Mouse (Mus musculus) embryo, embryonic 9.5 days (tissue): Measurements from ENCODE around the gene Rassf3.

Experiments
- DNase-seq: peaks from one replicate; pipeline ENCODE4 v3.0.0-alpha.2; 2017; ENCODE audit errors: extremely low spot score

Gene Rassf3

DNA sequence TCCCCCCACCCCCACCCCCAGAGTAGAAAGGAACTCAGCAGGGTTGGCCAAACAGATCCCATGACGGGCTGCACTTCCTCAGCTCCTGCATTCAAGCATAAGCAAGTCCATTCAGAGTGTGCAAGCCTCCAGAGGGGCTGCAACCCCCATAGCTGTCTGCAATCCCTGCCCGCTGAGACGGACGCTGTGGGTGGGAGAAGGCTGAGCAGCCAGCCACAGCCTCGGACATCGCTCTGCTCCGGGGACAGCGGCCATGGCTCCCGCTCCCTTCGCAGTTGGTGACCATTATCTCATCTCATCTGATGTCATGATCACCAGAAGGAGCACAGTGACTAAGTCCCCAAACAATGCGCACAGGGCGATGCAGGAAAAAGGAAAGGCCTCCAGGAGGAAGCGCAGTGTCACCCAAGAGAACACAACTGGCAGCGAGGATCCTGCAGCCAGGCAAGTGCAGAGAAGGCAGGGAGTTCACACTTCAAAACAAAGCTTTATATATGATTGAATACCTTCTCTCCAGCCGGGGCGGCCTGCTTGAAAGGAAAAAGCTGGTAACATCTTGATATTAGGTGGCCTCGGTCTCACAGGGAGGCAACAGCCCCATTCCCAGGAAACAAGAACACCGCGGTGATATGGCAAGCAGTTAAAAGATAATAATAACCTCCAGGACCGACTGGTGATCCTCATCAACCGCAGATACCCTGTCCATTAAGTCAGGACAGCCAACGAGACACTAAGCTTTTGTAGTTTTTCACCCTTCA, 14.6 kb downstream of the Rassf3 start:
- DNase-seq, result peak; percentile 65

DNA sequence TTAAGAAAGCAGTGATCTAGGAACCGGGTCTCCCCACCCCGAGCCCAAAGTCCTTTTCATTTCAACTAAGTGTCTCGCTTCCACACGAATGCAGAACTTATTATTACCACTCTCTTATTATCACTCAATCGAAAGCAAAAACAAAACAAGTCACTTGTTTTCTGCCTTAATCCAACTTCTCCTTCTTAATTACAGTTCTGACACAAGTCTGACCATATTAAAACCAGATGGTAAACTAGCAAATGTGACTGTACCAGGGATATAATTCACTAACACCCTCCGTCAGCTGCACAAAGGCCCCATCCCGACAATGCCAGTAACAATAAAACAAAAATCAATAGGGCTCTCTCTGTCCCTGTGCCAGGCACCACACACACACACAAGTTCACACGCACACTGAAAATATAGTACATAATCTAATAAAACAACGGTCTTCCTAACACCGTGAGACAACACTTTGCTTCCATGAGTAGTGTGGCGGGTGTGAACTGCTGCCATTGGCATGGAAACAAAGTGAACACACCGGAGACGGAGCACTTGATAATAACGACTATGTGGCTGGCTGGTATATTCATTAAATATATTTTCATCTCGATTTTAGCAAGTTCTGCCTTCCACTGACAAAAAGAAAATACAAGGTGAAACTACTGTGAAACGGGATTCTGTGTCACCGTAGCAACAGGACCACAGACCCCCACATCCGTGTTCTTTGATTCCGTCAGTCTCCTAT, 16.9 kb downstream of the Rassf3 start:
- DNase-seq, result no peak

DNA sequence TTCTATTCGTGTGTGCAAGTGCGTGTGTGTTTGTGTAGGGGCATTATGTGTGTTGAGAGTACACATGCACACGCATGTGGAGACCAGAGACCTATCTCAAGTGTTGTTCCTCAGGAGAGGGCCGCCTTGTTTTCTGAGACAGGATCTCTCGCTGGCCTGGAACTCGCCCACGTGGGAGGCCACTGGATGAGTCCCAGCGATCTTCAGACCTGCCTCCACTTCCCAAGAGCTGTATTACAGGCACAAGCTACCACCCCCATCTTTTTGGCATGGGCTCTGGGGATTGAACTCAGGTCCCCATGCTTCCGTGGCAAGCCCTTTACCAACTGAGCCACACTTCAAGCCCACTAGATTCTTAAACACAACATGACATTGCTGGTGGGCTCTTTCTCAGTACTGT, 17.7 kb downstream of the Rassf3 start:
- no peak for DNase-seq

DNA sequence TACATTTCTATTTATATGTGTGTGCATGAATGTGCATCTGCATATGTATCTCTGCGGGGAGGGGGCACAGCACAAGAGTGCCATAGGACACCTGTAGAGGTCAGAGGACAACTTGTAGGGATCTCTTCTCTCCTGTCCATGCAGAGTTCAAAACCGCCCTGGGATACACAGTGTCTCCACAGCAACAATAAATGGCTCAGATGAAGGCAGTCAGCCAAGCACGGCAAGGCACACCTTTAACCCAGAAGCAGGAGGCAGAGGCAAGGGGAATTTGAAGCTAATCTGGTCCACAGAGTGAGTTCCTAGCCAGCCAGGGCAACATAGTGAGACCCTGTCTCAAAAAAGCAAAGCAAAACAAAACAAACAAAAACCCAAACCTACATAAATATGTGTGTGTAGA, 18.8 kb downstream of the Rassf3 start:
- no peak for DNase-seq

DNA sequence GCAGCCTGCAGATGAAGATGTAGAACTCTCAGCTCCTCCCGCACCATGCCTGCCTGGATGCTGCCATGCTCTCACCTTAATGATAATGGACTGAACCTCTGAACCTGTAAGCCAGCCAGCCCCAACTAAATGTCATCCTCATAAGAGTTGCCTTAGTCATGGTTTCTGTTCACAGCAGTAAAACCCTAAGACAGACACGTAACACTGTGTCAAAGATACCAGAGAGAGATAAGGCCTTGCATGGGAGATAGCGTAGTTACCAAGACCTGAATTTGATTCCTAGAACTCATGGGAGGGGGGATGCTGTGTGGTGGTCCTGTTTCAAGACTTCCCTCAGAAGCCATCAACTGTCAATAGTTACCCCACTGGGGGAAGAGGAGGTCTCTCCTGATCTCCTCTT, 20.6 kb downstream of the Rassf3 start:
- DNase-seq, result no peak

DNA sequence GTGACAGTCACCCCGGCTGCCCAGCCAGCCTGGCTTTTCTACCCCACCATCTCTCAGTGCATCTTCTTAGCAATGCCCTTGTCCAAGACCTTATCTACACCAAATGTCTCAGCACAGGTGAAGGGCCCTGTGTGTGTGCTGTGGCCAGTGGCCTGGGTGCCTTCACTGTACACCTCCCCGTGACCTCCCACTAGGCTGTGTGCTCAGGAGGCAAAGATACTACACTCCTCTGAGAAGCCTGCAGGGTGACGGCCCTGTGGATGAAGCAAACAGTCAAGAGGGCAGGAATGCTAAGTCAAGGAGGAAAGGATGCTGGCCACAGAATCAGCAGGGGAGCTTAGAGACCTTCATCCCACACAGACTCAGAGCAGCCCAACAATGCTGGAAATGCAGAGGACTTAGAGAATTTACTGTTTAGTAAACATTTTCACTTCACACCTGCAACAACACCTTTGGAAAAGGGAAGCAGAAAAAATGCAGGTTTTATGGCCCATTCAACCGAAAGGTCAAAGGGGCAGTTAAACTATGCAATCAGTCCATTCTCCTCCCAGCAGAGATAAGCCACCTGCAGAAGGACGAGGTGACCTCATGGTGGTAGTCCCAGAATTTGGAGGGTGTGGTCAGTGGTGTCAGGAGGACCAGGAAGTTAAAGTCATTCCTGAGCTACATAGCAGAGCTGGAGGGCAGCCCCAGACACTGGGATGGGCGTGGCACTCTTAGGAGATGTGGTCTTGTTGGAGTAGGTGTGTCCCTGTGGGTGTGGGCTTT, 21.3 kb downstream of the Rassf3 start:
- no peak for DNase-seq

DNA sequence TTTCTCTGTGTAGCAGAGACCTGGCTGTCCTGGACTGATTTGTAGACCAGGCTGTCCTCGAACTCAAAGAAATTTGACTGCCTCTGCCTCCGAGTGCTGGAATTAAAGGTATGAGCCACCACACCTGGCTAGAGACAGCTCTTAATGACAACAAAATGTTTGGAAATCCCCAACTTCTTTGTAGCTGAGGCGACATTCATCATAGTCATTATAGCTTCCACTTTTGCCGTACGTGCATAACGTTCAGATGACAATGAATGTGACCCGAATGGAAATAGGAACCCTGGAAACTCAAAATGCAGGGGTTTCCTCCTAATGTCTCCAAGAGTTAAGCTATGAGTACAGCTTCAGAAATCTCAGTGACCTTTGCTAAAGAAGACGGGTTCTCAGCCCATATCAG, 22.1 kb downstream of the Rassf3 start:
- DNase-seq, result no peak

DNA sequence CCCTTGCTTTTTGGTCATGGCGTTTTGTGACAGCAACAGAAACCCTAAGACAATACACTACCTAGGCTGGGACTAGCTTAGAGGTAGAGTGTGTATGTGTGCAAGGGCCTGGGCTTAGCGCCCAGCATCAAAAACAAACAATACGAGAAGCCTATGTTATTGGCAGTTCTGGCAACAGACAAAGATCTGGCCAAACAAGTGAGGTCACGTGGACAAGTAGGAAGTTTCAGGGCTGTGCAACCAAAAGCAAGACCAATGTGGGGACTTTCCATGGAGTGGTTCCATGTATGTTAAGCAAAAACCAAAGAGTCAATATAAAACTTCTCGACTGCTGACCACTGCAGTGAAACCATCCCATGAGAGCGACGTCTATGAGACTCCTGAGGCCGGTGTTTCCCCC, 30.3 kb downstream of the Rassf3 start:
- DNase-seq, result no peak

DNA sequence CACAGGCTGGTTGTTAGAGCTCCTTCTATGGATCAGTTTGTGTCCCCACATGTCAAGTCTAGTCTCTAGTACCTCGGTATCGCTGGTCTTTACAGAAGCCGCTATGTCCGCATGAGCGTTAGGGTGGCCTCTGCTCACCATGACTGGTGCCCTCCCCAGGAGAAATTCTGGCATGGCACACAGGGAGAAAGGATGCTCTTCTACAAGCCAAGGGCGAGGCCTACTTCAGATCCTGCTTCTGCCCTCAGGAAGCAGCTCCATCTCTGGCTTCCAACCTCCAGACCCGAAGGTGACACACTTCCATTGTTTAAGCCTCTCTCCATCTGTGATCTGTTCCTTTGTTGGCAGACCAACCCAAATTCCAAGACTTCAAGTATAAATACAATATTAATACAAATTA, 31.9 kb downstream of the Rassf3 start:
- no peak for DNase-seq

DNA sequence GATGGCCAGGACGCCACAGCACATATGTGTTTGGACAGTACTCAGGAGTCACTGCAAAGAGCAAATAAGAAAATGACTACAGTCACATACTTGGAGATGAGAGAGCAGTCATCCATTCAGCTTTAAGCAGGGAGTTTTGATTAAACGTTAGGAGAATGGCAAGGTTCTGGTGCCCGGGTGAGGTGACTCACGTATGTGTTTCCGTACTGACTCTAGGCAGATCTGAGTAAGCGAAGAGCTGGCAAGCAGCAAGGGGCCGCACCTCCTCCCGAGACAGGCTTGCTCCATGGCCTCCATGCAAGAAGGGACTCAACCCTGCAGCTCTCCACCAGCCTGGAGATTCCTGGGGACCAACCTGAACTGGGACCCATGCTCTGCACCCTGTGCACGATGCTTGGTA, 32.4 kb downstream of the Rassf3 start:
- DNase-seq, result no peak

DNA sequence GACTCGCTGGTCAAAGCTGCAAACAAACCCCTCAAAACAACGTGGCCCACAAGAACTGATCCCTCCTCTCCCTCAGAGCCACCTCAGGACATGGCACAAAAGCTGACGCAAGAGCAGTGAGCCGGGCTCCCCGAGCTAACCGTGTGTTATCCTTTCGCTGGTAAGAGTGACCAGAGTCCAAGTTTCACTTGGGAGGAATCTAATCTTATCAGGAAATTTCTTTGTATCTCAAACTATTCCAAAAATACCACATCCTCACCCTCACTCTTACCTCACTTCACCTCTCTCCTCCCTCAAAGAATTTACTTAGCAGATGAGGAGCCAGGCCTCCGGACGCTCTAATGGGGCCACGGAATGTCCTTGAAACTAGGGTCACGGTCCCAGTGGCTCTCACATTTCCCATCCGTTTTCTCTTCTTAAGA, 36.8 kb downstream of the Rassf3 start:
- DNase-seq, result no peak

DNA sequence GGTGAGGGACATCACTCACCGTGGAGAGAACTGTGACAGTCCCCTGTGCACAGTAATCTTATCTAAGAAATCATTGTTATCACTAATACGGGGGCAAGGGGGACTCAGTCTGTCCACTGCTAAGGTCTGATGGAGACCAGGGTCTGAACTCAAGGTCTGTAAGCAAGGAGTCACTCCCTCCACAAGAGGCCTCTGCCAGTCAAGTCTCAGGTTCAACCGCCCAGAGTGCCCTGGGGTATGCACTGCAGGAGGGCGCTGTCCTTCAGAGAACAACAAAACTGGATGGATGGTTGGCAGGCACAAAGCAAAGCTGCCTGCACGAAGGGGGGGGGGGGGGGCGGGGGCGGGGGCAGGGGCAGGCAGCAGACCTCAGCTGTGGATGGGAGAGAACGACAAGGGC, 38.0 kb downstream of the Rassf3 start:
- no peak for DNase-seq

DNA sequence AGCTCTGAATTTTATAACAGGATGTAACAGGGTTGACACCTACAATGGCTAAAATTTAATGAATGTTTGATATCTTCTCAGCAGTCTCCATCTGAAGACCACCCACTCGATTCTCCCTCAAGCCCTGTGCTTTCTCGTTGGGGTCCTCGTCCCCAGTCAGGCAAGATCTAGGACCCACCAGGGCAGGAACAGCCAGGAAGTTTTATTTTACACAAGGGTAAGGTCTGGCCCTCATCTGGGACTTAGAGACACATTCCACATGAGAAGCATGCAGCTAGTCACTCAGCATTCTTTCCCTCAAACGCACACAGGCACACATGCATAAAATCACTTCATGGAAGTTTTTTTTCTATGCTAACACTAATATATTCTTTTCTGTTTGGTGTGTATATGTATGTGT, 39.5 kb downstream of the Rassf3 start:
- DNase-seq, result no peak

DNA sequence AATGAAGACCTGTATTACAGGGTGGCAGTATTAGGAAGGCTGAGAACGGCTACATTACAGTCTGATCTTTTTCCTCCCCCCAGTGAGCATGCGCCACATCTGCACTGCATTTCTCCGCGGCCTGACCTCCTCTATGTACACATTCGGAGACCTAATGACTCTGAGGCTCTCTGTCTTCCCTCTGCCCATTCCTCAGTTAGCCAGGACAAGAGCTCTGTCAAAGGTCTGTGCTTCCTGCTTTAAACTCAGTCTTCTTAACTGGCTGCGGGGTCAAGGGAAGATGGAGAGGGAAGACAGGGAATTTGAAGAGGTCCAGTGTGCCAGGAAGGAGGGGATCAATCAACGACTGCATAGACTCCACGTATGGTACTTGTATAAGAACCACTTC, 39.9 kb downstream of the Rassf3 start:
- DNase-seq, result peak; percentile 70

DNA sequence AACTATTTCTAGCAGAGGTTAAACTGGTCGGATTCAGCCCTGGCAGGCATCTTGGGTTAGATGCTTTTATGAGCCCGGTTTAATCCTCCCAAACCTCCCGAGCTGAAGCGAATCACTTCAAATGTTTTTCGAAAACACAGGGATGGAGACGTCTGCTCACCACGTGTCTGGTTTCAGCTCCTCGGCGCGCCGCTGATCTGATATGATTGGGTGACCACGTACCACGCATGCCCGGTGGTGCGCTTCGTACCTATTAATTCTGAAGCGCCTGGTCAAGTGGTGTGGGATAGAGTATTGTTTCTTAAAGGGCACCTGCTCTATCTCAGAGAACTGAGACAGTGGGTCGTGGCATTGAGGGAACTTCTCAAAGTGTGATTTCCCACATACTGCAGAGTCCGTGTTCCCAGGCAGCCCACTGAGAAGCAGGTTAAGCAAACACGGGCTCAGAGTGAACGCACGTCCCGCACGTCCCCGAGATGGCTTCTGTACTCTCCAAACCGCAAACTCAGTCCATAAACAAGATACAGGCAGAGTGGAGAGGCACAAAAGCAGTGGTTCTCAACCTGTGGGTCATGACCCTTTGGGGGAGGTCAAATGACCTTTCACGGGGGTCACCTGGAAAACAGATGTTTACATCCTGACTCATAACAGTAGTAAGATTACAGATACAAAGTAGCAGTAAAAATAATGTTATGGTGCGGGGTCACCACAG, 40.4 kb downstream of the Rassf3 start:
- DNase-seq, result no peak

DNA sequence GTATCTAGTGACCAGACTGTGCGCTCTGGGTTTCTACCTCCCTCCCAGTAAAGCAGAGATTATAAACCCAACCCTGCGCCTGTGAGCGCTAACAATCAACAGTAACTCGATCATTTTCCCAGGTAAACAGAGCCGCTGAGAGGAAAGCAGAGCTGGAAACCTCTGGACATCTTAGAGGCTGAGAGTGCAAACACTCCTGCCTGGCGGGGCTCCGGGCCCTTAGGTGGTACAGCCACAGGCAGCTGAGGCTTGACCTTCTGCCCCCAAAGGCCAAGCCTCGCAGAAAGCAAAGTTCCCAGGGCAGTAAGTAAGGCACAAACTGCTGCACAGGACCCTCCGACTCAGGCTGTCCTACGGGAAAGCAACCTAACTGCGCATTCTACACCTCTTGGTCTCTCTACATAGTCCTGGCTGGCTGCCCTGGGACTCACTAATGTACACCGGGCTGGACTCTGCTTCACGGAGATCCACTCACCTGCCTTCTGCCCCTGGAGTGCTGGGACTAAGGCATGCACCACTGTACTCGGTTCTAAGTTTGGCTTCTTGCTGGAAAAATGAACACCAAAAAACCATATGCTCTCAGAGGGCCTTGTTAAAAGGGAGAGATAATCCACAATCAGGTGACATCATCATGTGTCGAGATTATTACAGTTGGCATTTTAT, 41.6 kb downstream of the Rassf3 start:
- no peak for DNase-seq

DNA sequence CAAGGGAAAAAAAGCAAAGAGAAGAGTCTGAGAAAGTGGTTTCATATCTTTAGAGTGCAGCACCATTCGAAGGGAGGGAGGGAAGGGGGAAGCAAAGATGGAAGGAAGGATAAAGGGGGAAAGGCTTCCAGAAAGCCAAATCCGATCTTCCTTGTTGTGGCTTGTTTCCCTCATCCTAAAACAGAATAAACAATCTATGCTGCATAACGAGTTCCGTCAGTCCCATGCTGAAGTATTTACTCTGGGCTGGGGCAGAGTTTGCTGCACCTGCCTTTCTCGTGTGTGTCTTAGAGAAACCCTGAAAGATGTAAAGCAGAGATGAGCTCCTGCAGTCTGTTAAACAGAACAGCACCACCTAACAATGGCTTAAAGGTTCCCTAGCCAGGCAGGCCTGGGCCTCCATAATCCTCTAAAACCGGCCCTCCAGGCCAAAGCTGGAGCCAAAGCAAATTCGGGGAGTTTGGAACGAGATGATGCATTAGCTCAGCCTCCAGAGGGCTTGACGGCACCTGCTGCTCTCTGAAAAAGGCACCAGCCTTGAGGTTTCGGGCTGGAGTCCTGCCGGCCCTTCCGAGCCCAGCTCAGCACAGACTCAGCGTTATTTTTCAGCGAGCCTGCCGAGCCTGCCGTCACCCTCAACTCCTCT, 43.4 kb downstream of the Rassf3 start:
- DNase-seq, result no peak

DNA sequence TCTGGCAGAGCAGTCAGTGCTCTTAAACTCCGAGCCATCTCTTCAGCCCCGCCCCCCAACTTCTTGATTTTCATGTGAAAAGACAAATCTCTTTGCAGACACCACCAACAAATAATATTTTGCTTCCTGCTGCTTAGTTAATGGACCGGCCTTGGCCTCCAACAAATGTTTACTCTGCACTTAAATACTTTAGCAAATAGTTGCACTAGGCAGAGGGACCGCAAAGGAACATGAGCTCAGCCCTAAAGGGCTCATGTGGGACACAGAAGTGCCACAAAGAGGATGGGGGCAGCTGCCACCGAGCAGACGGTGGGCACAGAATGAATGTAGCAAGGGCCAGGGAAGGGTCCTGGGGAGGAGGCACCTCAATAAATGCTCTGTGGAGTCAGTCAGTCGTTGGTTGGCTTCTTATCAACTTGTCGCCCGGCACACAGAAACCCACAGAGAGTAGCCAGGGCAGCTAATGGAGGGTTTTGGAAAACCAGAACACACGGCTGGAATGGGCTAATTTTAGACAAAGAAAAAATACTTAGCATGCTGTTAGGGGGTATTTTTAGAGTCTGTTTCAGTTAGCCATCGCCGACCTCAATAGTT, 44.0 kb downstream of the Rassf3 start:
- DNase-seq, result no peak

DNA sequence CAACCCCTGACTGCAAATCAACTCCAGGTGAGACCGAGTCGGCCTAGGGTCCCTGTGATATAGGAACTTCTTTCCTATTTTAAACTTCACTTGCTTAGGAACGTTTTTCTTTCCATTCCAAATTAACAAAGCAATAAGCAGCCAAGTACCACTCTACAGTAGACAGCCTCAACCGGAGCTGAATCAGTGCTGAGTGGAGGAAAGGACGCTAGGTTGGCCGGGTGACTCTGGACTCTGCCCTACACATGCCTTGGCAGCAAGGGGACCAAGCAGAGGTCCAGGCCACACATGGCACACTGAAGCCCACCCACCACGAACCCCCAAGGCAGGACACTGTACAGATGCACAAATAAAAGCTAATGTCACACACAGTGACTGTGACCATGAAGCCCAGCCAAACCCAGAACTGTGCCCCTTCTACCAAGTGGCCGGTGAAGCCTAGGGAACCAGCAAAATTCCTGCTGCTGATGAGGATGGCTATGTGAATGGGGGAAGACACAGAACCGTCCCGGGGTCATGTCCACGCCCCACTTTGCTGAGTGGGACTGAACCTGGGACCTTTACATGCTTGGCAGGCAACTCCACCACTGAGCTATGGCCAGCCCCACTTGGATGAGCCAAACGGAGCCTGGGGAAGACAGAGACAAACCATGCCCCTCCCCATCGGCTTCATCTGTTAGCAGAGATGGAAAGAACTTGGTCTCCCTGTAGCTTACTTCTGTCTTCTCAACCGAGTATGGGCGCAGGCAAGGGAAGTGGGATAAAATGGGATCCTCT, 45.2 kb downstream of the Rassf3 start:
- DNase-seq, result no peak
